Mouse (Mus musculus) MEL (cell line): ENCODE data around the gene Mbd6. TPM values are rescaled to one million over a fixed set of nuclear protein-coding genes. Genes with fewer than 3 reads are reported as not detected.

ENCODE experiments used
- DNase-seq: peaks from one replicate; pipeline ENCODE4 v3.0.0; 2011; ENCODE audit warnings: low read depth, low spot score
- H3K27ac ChIP-seq: 2 replicates; pipeline ENCODE4 v1.5.1; 2012; ENCODE audit warnings: low read depth, mild to moderate bottlenecking, control low read depth, low read length, moderate library complexity; ENCODE audit not compliant: control insufficient read depth
- H3K27me3 ChIP-seq, 2 experiments: fragments of 150-350 bp in 1 of 2; sonication (generic) in 1 of 2; 2 replicates each; pipeline ENCODE4 v1.6.1; 2012; ENCODE audit warnings: low read length in 2 of 2, mild to moderate bottlenecking in 2 of 2, improper control_type of control experiment in 1 of 2, moderate library complexity in 1 of 2; ENCODE audit not compliant: insufficient read depth in 2 of 2, control insufficient read depth in 1 of 2
- H3K36me3 ChIP-seq, 2 experiments: 2 replicates each; pipeline ENCODE4 v1.6.1; 2012 to 2014; ENCODE audit warnings: low read length in 2 of 2, improper control_type of control experiment in 1 of 2, inconsistent platforms in 1 of 2, mild to moderate bottlenecking in 1 of 2; ENCODE audit not compliant: insufficient read depth in 2 of 2, control insufficient read depth in 1 of 2
- H3K4me1 ChIP-seq, 2 experiments: fragments of 150-350 bp in 1 of 2; sonication (generic) in 1 of 2; 2 replicates each; pipeline ENCODE4 v1.6.1; 2012; ENCODE audit warnings: low read length in 2 of 2, improper control_type of control experiment in 1 of 2, mild to moderate bottlenecking in 1 of 2; ENCODE audit not compliant: insufficient read depth in 2 of 2, control insufficient read depth in 1 of 2
- H3K4me3 ChIP-seq, 2 experiments: fragments of 150-350 bp in 1 of 2; sonication (generic) in 1 of 2; 2 replicates each; pipeline ENCODE4 v1.5.1; 2012; ENCODE audit warnings: low read depth in 2 of 2, low read length in 2 of 2, mild to moderate bottlenecking in 2 of 2, moderate library complexity in 2 of 2, control low read depth in 1 of 2, improper control_type of control experiment in 1 of 2; ENCODE audit not compliant: control insufficient read depth in 1 of 2, insufficient read depth in 1 of 2
- H3K79me2 ChIP-seq: 2 replicates; pipeline ENCODE4 v1.6.1; 2012; ENCODE audit warnings: mild to moderate bottlenecking, low read length, moderate library complexity; ENCODE audit not compliant: control insufficient read depth, poor library complexity, insufficient read depth
- H3K9ac ChIP-seq: 2 replicates; pipeline ENCODE4 v1.6.1; 2012; ENCODE audit warnings: low read depth, mild to moderate bottlenecking, control low read depth, low read length, moderate library complexity; ENCODE audit not compliant: control insufficient read depth, poor library complexity, severe bottlenecking
- H3K9me3 ChIP-seq: fragments of 150-350 bp; sonication (generic); replicated peaks from 2 replicates; pipeline ENCODE4 v1.6.1; 2012; ENCODE audit warnings: mild to moderate bottlenecking, low read length, improper control_type of control experiment, moderate library complexity; ENCODE audit not compliant: insufficient read depth
- CHD2 ChIP-seq: IDR thresholded peaks from 2 replicates; pipeline ENCODE4 v1.6.1; 2011; ENCODE audit warnings: low read length, improper control_type of control experiment
- CTCF ChIP-seq, 3 experiments: IDR thresholded peaks in 2 of 3; conservative IDR thresholded peaks in 1 of 3; 2 replicates each; pipeline ENCODE4 v1.5.1; 2011 to 2012; ENCODE audit warnings: low read length in 3 of 3, low read depth in 2 of 3, mild to moderate bottlenecking in 2 of 3, improper control_type of control experiment in 1 of 3, inconsistent platforms in 1 of 3, mixed read lengths in 1 of 3, moderate library complexity in 1 of 3; ENCODE audit not compliant: control insufficient read depth in 1 of 3, insufficient read depth in 1 of 3, poor library complexity in 1 of 3, severe bottlenecking in 1 of 3
- EP300 ChIP-seq, 2 experiments: IDR thresholded peaks; 2 replicates each; pipeline ENCODE4 v1.6.1; 2011; ENCODE audit warnings: improper control_type of control experiment in 2 of 2, low read length in 2 of 2, low read depth in 1 of 2, mild to moderate bottlenecking in 1 of 2
- HCFC1 ChIP-seq: IDR thresholded peaks from 2 replicates; pipeline ENCODE4 v1.6.1; 2012; ENCODE audit warnings: low read depth, mild to moderate bottlenecking, inconsistent platforms, low read length, improper control_type of control experiment, moderate library complexity
- MYB ChIP-seq: IDR thresholded peaks from 2 replicates; pipeline ENCODE4 v1.6.1; 2011; ENCODE audit warnings: mild to moderate bottlenecking, low read depth, low read length, improper control_type of control experiment
- RAD21 ChIP-seq: IDR thresholded peaks from 2 replicates; pipeline ENCODE4 v1.6.1; 2011; ENCODE audit warnings: mild to moderate bottlenecking, low read depth, low read length, improper control_type of control experiment
- SIN3A ChIP-seq: IDR thresholded peaks from 2 replicates; pipeline ENCODE4 v1.6.1; 2012; ENCODE audit warnings: low read length, improper control_type of control experiment, inconsistent platforms
- SMC3 ChIP-seq: IDR thresholded peaks from 2 replicates; pipeline ENCODE4 v1.6.1; 2011; ENCODE audit warnings: low read depth, low read length, improper control_type of control experiment
- TBP ChIP-seq: IDR thresholded peaks from 2 replicates; pipeline ENCODE4 v1.8.0; 2011; ENCODE audit warnings: low read depth, low read length, improper control_type of control experiment
- UBTF ChIP-seq: IDR thresholded peaks from 2 replicates; pipeline ENCODE4 v1.6.1; 2012; ENCODE audit warnings: low read depth, mild to moderate bottlenecking, inconsistent platforms, low read length, improper control_type of control experiment, moderate library complexity, borderline replicate concordance; ENCODE audit not compliant: insufficient read depth
- ZC3H11A ChIP-seq: IDR thresholded peaks from 2 replicates; pipeline ENCODE4 v1.6.1; 2012; ENCODE audit warnings: low read depth, mild to moderate bottlenecking, inconsistent platforms, low read length, improper control_type of control experiment
- ZNF384 ChIP-seq: IDR thresholded peaks from 2 replicates; pipeline ENCODE4 v1.6.1; 2012; ENCODE audit warnings: low read depth, mild to moderate bottlenecking, inconsistent platforms, low read length, improper control_type of control experiment
- polyA plus RNA-seq, 2 experiments: library from polyadenylated mRNA; stranded (reverse) in 1 of 2; unstranded in 1 of 2; fragments of >175 nt in 1 of 2; fragments of >200 nt in 1 of 2; gene quantifications; 2 replicates each; pipeline versions ENCODE4 v1.2.1 to v1.2.4; 2012; ENCODE audit warnings: low replicate concordance in 2 of 2, low read depth in 1 of 2; ENCODE audit not compliant: insufficient read length in 2 of 2, insufficient read depth in 1 of 2, missing spikeins in 1 of 2
- total RNA-seq: library from RNA; depleted of rRNA; stranded (reverse); fragments of 300-350 nt; gene quantifications from 2 replicates; pipeline ENCODE4 v1.2.3, GENCODE M21; 2012

The Mbd6 gene
- total and polyA plus RNA-seq, 3 experiments, result 4.2 to 44.8 TPM; not detected in 1

DNA sequence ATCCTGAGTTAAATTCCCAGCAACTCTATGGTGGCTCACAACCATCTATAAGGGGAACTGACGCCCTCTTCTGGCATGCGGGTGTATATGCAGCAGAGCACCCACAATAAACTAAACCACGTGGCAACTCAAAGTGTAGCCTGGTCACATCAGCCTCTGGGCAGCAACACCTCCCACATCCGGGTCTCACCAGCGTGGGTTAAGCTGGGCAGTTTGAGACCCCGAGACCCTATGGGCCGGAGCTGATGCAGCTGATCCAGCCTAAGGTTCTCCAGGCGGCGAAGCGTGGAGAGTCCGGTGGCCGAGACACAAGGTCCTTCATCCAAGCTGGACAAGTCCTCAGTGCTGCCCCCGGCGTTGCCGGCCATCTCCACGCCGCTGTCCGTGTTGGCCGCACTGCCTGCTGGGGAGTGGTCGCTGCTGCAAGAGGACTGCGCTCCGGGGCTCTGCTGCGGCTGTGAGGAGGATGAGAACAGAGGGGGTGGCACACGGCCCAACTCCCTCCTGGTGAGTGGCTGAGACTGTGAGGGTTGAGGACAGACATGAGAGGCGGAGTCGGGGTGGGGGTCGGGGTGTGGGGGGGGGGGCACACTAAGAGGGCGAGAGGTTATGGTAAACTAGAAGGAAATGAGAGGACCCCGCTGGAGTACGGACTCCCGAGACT is 43.5 kb upstream of the Mbd6 start:
- H3K79me2 ChIP-seq, result no peaks in the 10 kb centered on the region
- peak; percentile 50 for DNase-seq
- H3K9me3 ChIP-seq, result no peaks in the 10 kb centered on the region
- H3K4me1 ChIP-seq, result no peaks in the 10 kb centered on the region
- H3K4me3 ChIP-seq, result no peak overlapping the region
- H3K9ac ChIP-seq, result no peak overlapping the region
- no peaks in the 10 kb centered on the region for H3K27me3 ChIP-seq
- TF ChIP-seq EP300 (IDR thresholded peaks at IDR 0.05; ENCODE audit: low read depth in 1 of 2, low read length in 2 of 2), result no peak
- no peak for TF ChIP-seq MYB
- peak; percentile 48 to 57 (median 55) for TF ChIP-seq CTCF (IDR thresholded peaks at IDR 0.05 in 2 of 3, conservative IDR thresholded peaks at IDR 0.05 in 1 of 3; ENCODE audit: control insufficient read depth in 1 of 3, insufficient read depth in 1 of 3, low read depth in 2 of 3, low read length in 3 of 3, poor library complexity in 1 of 3, severe bottlenecking in 1 of 3)
- TF ChIP-seq SMC3, result peak; percentile 33
- TF ChIP-seq RAD21, result peak; percentile 23
- TF ChIP-seq SIN3A, result no peak
- TF ChIP-seq CHD2, result no peak
- no peak overlapping the region for H3K27ac ChIP-seq
- H3K36me3 ChIP-seq, result no peaks in the 10 kb centered on the region

DNA sequence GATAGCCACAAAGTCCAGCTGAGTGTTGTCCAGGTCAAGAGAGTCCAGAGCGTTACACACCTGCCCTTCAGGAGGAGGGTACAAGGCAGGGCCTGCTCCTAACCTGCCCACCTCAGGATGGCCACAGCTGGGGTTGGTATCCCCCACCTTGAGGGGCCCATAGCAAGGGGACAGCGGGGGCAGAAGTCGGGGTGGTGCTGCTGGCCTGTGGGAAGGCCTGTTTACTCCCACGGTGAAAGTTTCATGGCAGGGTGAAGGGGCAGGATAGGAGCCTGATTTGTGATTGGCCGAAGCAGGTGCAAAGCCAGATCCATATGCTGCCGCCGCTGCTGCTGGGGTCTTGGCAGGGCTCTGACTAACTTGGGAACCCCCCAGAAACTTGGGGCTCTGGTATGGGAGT is 41.4 kb upstream of the Mbd6 start:
- H3K9ac ChIP-seq, result no peak overlapping the region
- TF ChIP-seq SMC3 (no peak), HCFC1 (no peak), ZNF384 (no peak), TBP (no peak), UBTF (no peak)
- no peak overlapping the region for H3K4me3 ChIP-seq
- no peaks in the 10 kb centered on the region for H3K36me3 ChIP-seq
- no peaks in the 10 kb centered on the region for H3K9me3 ChIP-seq
- H3K79me2 ChIP-seq, result no peaks in the 10 kb centered on the region
- no peak overlapping the region for H3K27ac ChIP-seq
- no peaks in the 10 kb centered on the region for H3K27me3 ChIP-seq
- DNase-seq, result no peak
- H3K4me1 ChIP-seq, result no peaks in the 10 kb centered on the region

DNA sequence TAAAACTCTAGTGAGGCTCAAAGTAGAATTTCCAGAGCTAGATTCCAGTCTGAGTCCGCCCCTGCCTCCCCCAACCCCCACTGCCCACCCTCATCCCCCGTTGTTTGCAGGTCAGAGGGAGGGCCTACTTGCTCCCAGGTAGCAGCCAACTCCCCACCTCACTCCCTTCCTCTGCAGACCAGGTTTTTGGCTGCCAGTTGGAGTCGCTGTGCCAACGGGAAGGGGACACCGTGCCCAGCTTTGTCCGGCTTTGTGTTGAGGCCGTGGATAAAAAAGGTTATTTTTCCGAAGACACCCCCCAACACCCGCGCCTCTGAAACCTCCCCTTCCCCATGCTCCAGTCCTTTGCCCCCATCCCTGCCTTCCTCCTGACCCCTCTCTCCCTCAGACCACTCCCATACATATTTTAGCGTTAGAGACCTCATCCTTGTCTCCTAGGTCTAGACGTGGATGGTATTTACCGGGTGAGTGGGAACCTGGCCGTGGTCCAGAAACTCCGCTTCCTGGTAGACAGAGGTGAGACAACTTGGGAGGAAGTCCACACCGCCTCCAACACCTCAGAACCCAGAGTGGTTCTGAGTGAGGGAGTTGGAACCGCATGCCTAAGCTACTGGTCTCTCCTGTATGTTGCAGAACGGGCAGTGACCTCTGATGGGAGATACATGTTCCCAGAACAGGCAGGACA is 38.8 kb upstream of the Mbd6 start:
- H3K36me3 ChIP-seq, result peaks cover 0 to 6% of the 10 kb centered on the region in 2 experiments; a peak in 2 of 4 replicates
- H3K9ac ChIP-seq, result no peak overlapping the region
- no peak for DNase-seq
- TF ChIP-seq ZC3H11A, result no peak
- H3K27me3 ChIP-seq, result no peaks in the 10 kb centered on the region
- no peaks in the 10 kb centered on the region for H3K9me3 ChIP-seq
- H3K4me1 ChIP-seq, result peaks cover 8 to 12% of the 10 kb centered on the region in 2 experiments
- peaks cover 2% of the 10 kb centered on the region; the same call in 1 of the 2 replicates for H3K79me2 ChIP-seq
- no peak overlapping the region for H3K27ac ChIP-seq
- no peak overlapping the region for H3K4me3 ChIP-seq
